Mouse (Mus musculus): ENCODE measurements around the gene Rap2b.

Rap2b gene

GRCm38 (mm10) chr3:61376001-61376400 is 14.6 kb downstream of the Rap2b start:
- DNase-seq (ENCODE audit: extremely low spot score, low read depth, low spot score), result no peak

GRCm38 (mm10) chr3:61386368-61386767 is 24.9 kb downstream of the Rap2b start:
- DNase-seq (ENCODE audit: extremely low spot score, low read depth, low spot score), result no peak

DNA sequence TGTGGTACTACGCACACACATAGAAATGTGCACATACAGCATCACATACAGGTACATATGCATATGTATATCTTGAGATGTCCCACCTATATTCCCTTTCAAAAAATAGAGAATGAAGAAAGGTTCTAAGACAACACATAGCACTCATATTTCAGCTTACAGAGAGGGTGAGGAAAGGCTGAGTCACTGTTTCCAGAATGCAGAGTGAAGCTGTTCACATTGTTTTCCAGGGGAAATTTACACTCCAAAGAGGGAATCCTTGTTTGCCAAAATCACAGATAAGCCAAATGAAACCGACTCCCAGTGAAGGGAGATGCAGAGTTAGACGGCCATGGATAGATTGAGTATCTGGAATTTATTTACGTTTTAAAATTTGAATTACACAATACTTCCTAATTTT is 30.1 kb downstream of the Rap2b start:
- DNase-seq (ENCODE audit: extremely low spot score, low read depth, low spot score), result no peak

GRCm38 (mm10) chr3:61392881-61393280 is 31.4 kb downstream of the Rap2b start:
- no peak for DNase-seq (ENCODE audit: extremely low spot score, low read depth, low spot score)

DNA sequence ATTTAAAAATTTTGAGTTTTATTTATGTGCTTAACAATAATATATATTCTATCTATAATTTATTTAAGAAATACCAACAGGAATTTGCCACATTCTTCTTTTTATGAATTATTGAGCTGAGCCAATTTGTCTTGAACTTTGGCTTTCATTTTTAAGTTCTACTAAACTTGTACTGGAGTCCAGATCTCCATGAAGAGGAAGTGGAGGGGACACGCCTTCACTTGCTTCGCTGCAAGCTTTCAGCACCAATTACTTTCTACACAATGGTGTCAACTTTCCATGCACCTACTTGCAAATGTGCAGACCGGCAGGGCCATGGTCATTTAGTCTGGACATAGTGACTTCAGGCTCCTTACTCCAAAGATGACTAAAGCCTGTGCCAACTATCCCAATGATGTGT is 32.1 kb downstream of the Rap2b start:
- no peak for DNase-seq (ENCODE audit: extremely low spot score, low read depth, low spot score)

- no peak for DNase-seq (ENCODE audit: extremely low spot score, low read depth, low spot score)
These were observed 33.9 kb downstream of the Rap2b start for GRCm38 (mm10) chr3:61395382-61395781.

DNA sequence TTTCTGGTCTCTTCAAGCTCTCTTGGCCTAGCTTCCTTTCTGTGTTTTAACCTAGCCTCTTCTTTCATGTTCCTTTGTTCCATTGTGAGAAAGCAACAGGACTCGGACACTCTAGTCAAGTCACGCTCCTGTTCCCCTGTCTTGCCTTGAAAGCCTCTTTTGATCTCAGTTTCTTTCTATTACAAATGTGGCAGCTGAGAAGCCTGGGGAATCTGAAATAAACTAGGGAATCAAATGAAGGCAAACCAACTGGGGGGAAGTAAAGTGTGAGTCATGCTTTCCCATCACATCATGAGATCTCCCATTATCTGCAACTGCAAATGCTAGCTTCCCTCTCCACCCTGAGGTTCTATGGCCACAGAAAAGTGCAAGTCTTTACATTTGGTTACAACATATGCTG is 35.3 kb downstream of the Rap2b start:
- DNase-seq (ENCODE audit: extremely low spot score, low read depth, low spot score), result no peak

- no peak for DNase-seq (ENCODE audit: extremely low spot score, low read depth, low spot score)
These were observed 39.5 kb downstream of the Rap2b start for GRCm38 (mm10) chr3:61400823-61401387.

GRCm38 (mm10) chr3:61406921-61407320 is 45.5 kb downstream of the Rap2b start:
- DNase-seq (ENCODE audit: extremely low spot score, low read depth, low spot score), result no peak

DNA sequence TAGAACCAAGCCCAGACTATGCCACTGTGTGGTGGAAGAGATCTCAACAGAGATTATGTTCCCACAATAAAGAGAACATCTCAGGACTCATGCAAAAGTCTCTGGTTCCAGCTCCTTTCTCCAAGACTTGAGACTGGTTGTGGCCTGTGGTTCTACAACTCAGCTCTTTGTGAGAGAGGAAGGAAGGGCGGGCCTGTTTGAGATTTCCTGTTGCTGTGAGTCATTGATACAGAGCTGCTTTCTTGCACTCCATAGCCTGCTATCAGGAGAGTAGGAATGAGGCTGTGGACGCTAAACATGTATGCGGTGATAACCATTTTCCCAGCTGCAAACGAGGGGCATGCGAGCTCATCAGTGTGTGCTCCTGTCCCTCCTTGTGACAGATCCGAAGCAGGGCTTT is 48.2 kb downstream of the Rap2b start:
- no peak for DNase-seq (ENCODE audit: extremely low spot score, low read depth, low spot score)

DNA sequence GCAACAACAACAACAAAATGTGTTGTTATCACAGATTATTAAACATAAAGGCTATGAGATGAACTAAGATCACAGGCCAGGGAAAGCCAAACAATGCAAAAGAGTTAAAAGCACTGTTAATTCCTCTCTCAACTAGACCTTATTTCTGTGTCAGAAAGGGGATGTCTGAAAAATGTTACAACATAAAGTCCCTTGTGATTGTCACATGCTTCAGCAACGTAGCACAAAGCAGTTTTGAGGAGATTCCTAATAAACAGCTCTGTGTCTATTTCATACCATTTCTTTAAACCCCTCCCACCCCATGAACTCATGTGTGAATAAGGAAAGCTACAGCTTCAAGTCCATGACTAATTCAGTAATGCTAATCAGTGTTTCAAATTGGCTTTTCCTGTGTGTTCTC is 54.4 kb downstream of the Rap2b start:
- no peak for DNase-seq (ENCODE audit: extremely low spot score, low read depth, low spot score)
